Mouse (Mus musculus): ENCODE results near the gene Pgap3. TPM values are rescaled to one million over a fixed set of nuclear protein-coding genes. Genes with fewer than 3 reads are reported as not detected.

The Pgap3 gene
- polyA plus RNA-seq, 1 experiment, result 0.91 TPM

DNA sequence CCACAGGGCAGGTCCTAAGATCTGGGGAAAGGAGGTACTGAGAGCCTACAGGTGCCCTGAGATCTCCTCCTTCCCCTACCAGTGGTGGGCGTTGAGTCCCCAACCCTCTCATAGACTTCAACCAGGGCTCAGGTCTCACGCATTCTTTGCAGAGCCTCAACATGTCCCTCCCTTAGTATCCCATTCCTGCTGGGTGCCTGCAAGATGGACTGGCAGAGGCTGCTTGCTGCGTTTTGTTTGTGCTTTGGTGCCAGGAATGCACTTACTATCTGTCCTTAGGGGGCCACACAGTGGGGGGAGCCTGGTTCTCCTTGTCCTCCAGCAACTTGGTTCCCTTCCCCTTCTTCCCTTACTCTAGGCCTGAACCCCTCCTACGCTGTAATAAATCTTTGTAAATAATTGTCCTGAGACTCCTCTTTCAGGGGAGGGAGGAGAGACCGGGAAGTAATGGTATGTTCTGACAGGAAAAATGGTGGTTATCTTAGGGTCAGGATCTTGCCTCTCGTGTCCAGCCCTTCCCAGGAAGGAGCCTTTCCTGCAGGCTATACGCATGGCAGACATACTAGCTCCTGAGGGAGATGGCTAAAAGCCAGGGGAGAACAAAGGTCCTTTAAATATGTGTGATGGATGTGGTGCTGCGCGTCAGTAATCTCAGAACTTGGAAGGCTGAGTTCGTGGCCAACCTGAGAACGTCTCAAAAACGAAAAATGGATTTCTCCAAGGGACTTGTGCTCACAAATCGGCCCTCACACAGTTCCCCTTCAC is 42.7 kb downstream of the Pgap3 start:
- Histone ChIP-seq H3K4me1 (ENCODE audit: control insufficient read depth) (peaks cover 52% of the 10 kb centered on the region), H3K36me3 (ENCODE audit: control insufficient read depth) (no peaks in the 10 kb centered on the region; the same call in 1 of the 2 replicates), H3K4me3 (replicated peaks) (peak overlapping the region; percentile 95), H3K27me3 (ENCODE audit: control insufficient read depth) (peaks cover 23% of the 10 kb centered on the region), H3K9me3 (ENCODE audit: control insufficient read depth, low read length) (no peaks in the 10 kb centered on the region)
- TF ChIP-seq TAL1 (IDR thresholded peaks at IDR 0.05; ENCODE audit: low read length) (no peak), GATA1 (IDR thresholded peaks at IDR 0.05; ENCODE audit: low read length) (peak; percentile 18; the same call in 1 of the 2 replicates)

DNA sequence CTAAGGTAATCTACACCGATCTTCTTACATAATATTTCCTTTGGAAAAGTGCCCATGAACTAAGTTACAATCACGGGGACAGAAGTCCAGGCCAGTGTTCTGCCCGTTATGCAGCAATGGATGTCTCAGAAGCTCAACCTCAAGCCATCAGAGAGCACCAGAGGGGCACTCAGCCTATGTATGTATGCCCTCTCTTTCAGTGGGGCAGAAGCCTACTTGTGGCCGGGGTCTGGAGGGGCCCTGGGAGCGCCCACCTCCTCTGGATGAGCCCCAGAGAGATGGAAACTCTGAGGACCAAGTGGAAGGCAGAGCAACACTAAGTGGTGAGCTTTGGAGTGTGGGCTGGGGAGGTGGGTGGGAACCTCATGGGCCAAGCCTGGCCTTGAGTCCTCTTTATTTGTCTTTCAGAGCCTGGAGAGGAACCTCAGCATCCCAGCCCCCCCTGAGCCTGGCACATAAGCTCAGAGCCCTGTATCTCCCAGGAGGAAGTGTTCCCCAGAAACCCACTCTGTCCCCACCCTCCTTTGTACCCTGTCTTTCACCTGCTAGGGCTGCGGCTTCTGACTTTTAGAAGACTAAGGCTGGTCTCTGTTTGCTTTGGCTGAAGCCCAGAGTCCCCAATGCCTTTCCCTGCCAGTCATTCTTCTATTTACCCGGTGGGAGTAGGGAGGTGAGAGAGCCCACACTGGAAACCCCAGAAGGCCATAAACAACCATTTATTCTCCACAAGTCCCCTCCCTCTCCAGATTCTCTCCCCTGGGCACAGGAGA is 43.5 kb downstream of the Pgap3 start:
- Histone ChIP-seq H3K4me1 (ENCODE audit: control insufficient read depth) (peaks cover 49% of the 10 kb centered on the region), H3K36me3 (ENCODE audit: control insufficient read depth) (no peaks in the 10 kb centered on the region; the same call in 1 of the 2 replicates), H3K27me3 (ENCODE audit: control insufficient read depth) (peaks cover 30% of the 10 kb centered on the region), H3K9me3 (ENCODE audit: control insufficient read depth, low read length) (no peaks in the 10 kb centered on the region), H3K4me3 (replicated peaks) (peak overlapping the region; percentile 95)
- TF ChIP-seq TAL1 (IDR thresholded peaks at IDR 0.05; ENCODE audit: low read length) (no peak), GATA1 (IDR thresholded peaks at IDR 0.05; ENCODE audit: low read length) (no peak)

DNA sequence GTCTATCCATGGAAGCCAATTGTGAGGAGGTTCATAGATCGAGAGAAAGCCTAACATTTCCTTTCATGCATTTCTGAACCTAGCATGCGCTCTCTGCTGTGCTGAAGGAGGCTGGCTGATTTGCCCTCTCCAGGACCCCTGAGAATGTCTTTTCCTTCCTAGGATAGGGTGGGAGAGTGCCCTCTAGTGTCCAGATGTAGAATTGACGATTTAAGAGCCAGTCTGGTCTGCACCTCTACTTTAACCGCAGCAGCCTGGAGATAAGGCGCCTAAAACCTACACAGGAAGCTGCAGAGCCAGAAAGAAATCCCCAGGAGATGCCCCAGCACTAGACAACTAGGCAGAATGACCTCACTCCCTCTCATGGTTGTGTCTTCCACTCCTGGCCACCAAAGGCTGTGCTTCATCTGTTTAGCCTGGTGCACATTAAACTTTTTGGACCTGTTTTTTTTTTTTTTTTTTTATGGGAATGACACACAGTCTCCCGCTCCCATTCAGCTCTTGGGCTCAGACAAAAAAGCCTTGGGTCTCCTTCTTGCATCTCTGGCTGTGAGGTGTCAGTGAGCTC is 44.5 kb downstream of the Pgap3 start:
- Histone ChIP-seq H3K4me3 (replicated peaks) (no peak overlapping the region), H3K4me1 (ENCODE audit: control insufficient read depth) (peaks cover 42% of the 10 kb centered on the region), H3K36me3 (ENCODE audit: control insufficient read depth) (no peaks in the 10 kb centered on the region), H3K27me3 (ENCODE audit: control insufficient read depth) (peaks cover 40% of the 10 kb centered on the region), H3K9me3 (ENCODE audit: control insufficient read depth, low read length) (no peaks in the 10 kb centered on the region)
- peak; percentile 52 for TF ChIP-seq GATA1 (IDR thresholded peaks at IDR 0.05; ENCODE audit: low read length)
- TF ChIP-seq TAL1 (IDR thresholded peaks at IDR 0.05; ENCODE audit: low read length), result no peak

DNA sequence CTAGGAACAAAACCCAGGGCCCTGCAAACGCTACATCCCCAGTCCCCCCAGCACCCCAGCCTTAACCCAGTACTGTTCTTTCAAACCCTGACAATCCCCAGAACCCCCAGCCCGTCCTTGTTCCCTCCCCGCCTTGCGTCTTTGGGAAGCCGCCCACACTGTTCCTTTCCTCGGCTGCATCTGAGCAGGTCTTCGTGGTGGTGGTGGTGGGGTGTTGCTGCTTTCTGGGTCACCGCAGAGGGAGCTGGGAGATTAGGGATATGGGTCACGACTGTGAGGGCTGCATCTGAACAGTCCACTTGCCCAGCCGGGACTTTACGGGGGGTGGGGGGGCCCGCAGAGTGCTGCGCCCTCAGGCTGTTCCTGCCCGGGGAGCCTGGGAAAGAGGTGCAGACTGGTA is 45.8 kb downstream of the Pgap3 start:
- Histone ChIP-seq H3K4me1 (ENCODE audit: control insufficient read depth) (peaks cover 32% of the 10 kb centered on the region), H3K9me3 (ENCODE audit: control insufficient read depth, low read length) (no peaks in the 10 kb centered on the region), H3K4me3 (replicated peaks) (no peak overlapping the region), H3K36me3 (ENCODE audit: control insufficient read depth) (no peaks in the 10 kb centered on the region), H3K27me3 (ENCODE audit: control insufficient read depth) (peaks cover 54% of the 10 kb centered on the region)
- TF ChIP-seq GATA1 (IDR thresholded peaks at IDR 0.05; ENCODE audit: low read length) (no peak), TAL1 (IDR thresholded peaks at IDR 0.05; ENCODE audit: low read length) (no peak)

DNA sequence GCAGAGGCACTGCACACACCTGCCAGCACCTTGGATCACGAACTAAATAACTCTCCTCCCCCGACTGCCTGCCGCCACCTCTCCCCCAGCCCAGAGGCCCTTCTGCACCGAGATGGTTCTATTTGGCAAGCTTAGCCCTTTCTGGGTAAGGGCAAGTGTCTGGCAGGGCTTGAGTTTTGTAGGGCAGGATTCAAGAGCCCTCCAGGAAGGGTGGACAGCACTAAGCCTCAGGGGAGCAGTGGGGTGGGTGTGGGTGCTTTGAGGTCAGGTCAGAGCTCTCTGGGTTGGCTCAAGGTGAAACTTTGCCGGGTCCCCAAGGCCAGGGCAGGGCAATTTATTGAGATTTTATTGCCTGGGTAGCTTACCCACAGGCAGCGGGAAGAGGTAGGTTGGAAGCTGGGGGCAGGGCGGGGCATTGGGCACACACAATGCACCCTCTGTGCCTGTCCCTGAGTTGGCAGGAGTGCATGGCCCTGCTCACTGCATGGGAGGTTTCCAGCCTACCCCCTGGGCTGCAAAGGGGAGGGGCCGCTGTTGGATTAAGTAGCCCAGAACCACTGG is 46.6 kb downstream of the Pgap3 start:
- TF ChIP-seq GATA1 (IDR thresholded peaks at IDR 0.05; ENCODE audit: low read length) (no peak), TAL1 (IDR thresholded peaks at IDR 0.05; ENCODE audit: low read length) (no peak)
- H3K4me3 ChIP-seq (replicated peaks), result no peak overlapping the region
- H3K36me3 ChIP-seq (ENCODE audit: control insufficient read depth), result no peaks in the 10 kb centered on the region
- peaks cover 61% of the 10 kb centered on the region for H3K27me3 ChIP-seq (ENCODE audit: control insufficient read depth)
- H3K4me1 ChIP-seq (ENCODE audit: control insufficient read depth), result peaks cover 25% of the 10 kb centered on the region
- no peaks in the 10 kb centered on the region; the same call in 1 of the 2 replicates for H3K9me3 ChIP-seq (ENCODE audit: control insufficient read depth, low read length)

DNA sequence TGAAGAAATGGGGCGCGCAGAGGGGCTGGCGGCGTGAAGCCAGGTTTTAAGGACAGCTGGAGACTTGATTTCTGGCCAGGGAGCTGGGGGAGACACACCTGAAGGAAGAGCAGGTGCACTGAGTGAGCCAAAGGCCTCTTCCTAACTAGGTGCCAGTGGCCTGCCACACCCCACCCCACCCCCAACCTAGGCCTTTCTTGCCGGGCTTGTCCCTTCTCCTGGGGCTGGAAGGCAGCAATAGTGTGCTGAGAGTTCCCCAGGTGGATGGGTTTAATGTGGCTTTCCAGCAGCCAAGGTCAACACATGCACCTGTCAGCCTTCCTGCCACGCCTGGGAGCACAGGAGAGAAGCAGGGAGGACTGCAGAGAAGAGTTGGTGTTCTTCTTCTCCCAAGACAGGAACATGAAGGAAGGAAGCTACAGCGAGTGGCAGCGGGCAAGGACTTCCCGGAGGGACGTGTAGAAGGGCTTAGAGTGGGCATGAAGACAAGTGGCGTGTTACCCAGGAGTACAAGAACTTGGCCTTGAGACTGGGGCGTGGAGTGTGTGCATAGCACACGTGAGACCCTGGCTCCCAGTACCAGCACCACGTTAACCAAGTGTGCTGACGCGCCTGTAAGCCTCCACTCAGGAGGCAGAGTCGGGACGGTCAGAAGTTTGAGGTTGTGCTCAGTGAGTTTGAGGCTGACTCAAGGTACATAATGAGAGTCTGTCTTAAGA is 47.9 kb downstream of the Pgap3 start:
- Histone ChIP-seq H3K36me3 (ENCODE audit: control insufficient read depth) (no peaks in the 10 kb centered on the region), H3K27me3 (ENCODE audit: control insufficient read depth) (peaks cover 74% of the 10 kb centered on the region), H3K4me3 (replicated peaks) (no peak overlapping the region), H3K4me1 (ENCODE audit: control insufficient read depth) (peaks cover 16% of the 10 kb centered on the region), H3K9me3 (ENCODE audit: control insufficient read depth, low read length) (no peaks in the 10 kb centered on the region; the same call in 1 of the 2 replicates)
- TF ChIP-seq TAL1 (IDR thresholded peaks at IDR 0.05; ENCODE audit: low read length) (no peak), GATA1 (IDR thresholded peaks at IDR 0.05; ENCODE audit: low read length) (no peak)

DNA sequence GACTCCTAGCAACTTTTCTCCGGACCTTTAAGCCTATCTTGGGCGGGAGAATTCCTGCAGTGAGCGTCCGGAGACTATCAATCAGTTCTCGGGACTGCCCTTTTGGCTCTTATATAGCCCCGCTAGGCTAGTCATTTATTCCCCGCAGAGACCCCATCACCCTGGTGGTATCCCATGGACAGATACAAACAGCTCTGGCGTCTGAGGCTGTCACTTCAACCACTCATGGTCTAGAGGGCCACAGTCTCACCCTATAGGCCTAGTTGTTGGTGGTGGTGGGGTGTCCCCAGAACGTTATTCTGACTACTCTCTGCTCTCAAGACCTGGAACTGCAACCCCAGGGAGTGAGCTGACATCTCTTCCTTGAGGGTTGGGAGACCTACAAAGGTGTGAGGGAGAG is 51.0 kb downstream of the Pgap3 start:
- Histone ChIP-seq H3K27me3 (ENCODE audit: control insufficient read depth) (peaks cover 96% of the 10 kb centered on the region), H3K36me3 (ENCODE audit: control insufficient read depth) (no peaks in the 10 kb centered on the region), H3K4me3 (replicated peaks) (no peak overlapping the region), H3K9me3 (ENCODE audit: control insufficient read depth, low read length) (no peaks in the 10 kb centered on the region; the same call in 1 of the 2 replicates), H3K4me1 (ENCODE audit: control insufficient read depth) (no peaks in the 10 kb centered on the region)
- TF ChIP-seq GATA1 (IDR thresholded peaks at IDR 0.05; ENCODE audit: low read length) (no peak), TAL1 (IDR thresholded peaks at IDR 0.05; ENCODE audit: low read length) (no peak)

Data from erythroblast, embryonic 14.5 days (primary cell).